Mouse (Mus musculus): Measurements from ENCODE around the gene Tmod3. TPM values are rescaled to one million over a fixed set of nuclear protein-coding genes. Genes with fewer than 3 reads are reported as not detected.
"Not testable (repeated sequence)": the region's sequence is repeated elsewhere in the genome, so short reads cannot be mapped to it uniquely, and the experiment has no call there.

Tmod3 gene
- polyA plus RNA-seq, 1 experiment, result 69.3 TPM

DNA sequence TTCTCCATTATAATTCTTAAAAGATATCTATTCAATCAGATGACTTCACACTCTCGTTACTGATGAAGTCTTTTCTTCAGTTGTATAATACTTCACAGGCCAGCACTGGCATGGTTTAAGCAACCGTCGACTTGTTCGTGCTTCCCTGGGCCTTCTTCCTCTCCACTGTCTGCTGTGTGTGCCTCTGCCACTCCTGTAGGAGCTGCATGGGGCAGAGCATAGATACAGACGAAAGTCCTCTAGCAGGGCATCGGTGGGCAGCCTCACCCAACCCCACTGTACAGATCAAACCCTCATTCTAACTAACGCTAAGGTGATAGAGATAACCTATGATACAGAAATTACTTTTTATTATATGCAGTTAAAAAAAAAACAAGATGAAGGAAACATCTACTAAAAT, 60.9 kb downstream of the Tmod3 start:
- Histone ChIP-seq H3K9ac (ENCODE audit: low read depth, poor library complexity, severe bottlenecking) (no peak overlapping the region), H3K9me3 (replicated peaks; ENCODE audit: control insufficient read depth, insufficient read depth, low read length, poor library complexity, severe bottlenecking) (no peaks in the 10 kb centered on the region), H3K4me3 (ENCODE audit: low read depth, low read length) (no peak overlapping the region), H3K4me1 (ENCODE audit: control insufficient read depth, insufficient read depth, low read length) (no peaks in the 10 kb centered on the region), H3K27me3 (ENCODE audit: control insufficient read depth, insufficient read depth, low read length, poor library complexity, severe bottlenecking) (no peaks in the 10 kb centered on the region), H3K27ac (ENCODE audit: insufficient read depth, low read length) (no peak overlapping the region), H3K36me3 (ENCODE audit: control insufficient read depth, insufficient read depth, low read length, poor library complexity, severe bottlenecking) (no peaks in the 10 kb centered on the region)
- TF ChIP-seq POLR2A (IDR thresholded peaks at IDR 0.05; ENCODE audit: insufficient read depth, low read length), result no peak
- no peak for TF ChIP-seq EP300 (IDR thresholded peaks at IDR 0.05; ENCODE audit: insufficient read depth, low read depth, low read length)
- no peak for TF ChIP-seq CTCF (IDR thresholded peaks at IDR 0.05; ENCODE audit: low read depth, low read length)

DNA sequence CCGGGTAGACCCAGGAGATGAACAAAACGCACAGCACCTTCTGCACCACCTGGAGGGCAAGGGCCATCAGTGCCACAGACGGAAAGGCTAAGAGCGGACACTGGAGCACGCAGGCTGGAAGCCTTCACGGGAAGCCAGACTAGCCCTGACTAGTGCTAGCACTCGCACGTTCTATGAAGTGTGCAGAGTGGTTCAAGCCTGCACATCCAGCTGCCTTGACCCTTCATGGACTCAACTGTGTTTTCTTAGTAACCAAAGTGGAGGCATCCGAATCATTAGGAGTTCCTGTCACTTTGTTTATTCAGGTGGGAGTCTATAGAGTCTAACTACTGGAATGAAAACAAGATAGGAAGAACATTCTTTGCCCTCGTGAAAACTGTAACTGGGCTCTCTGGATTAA, 63.5 kb downstream of the Tmod3 start:
- Histone ChIP-seq H3K9me3 (replicated peaks; ENCODE audit: control insufficient read depth, insufficient read depth, low read length, poor library complexity, severe bottlenecking) (no peaks in the 10 kb centered on the region), H3K4me1 (ENCODE audit: control insufficient read depth, insufficient read depth, low read length) (no peaks in the 10 kb centered on the region), H3K36me3 (ENCODE audit: control insufficient read depth, insufficient read depth, low read length, poor library complexity, severe bottlenecking) (no peaks in the 10 kb centered on the region), H3K27ac (ENCODE audit: insufficient read depth, low read length) (no peak overlapping the region), H3K27me3 (ENCODE audit: control insufficient read depth, insufficient read depth, low read length, poor library complexity, severe bottlenecking) (no peaks in the 10 kb centered on the region), H3K4me3 (ENCODE audit: low read depth, low read length) (no peak overlapping the region), H3K9ac (ENCODE audit: low read depth, poor library complexity, severe bottlenecking) (no peak overlapping the region)
- no peak for TF ChIP-seq POLR2A (IDR thresholded peaks at IDR 0.05; ENCODE audit: insufficient read depth, low read length)
- TF ChIP-seq EP300 (IDR thresholded peaks at IDR 0.05; ENCODE audit: insufficient read depth, low read depth, low read length), result no peak
- no peak for TF ChIP-seq CTCF (IDR thresholded peaks at IDR 0.05; ENCODE audit: low read depth, low read length)

GRCm38 (mm10) chr9:75494407-75495005, 65.0 kb downstream of the Tmod3 start:
- Histone ChIP-seq H3K9me3 (replicated peaks; ENCODE audit: control insufficient read depth, insufficient read depth, low read length, poor library complexity, severe bottlenecking) (no peaks in the 10 kb centered on the region), H3K9ac (ENCODE audit: low read depth, poor library complexity, severe bottlenecking) (no peak overlapping the region), H3K4me1 (ENCODE audit: control insufficient read depth, insufficient read depth, low read length) (no peaks in the 10 kb centered on the region), H3K4me3 (ENCODE audit: low read depth, low read length) (no peak overlapping the region), H3K27me3 (ENCODE audit: control insufficient read depth, insufficient read depth, low read length, poor library complexity, severe bottlenecking) (no peaks in the 10 kb centered on the region), H3K27ac (ENCODE audit: insufficient read depth, low read length) (no peak overlapping the region), H3K36me3 (ENCODE audit: control insufficient read depth, insufficient read depth, low read length, poor library complexity, severe bottlenecking) (no peaks in the 10 kb centered on the region)
- TF ChIP-seq POLR2A (IDR thresholded peaks at IDR 0.05; ENCODE audit: insufficient read depth, low read length) (no peak), CTCF (IDR thresholded peaks at IDR 0.05; ENCODE audit: low read depth, low read length) (no peak), EP300 (IDR thresholded peaks at IDR 0.05; ENCODE audit: insufficient read depth, low read depth, low read length) (no peak)

DNA sequence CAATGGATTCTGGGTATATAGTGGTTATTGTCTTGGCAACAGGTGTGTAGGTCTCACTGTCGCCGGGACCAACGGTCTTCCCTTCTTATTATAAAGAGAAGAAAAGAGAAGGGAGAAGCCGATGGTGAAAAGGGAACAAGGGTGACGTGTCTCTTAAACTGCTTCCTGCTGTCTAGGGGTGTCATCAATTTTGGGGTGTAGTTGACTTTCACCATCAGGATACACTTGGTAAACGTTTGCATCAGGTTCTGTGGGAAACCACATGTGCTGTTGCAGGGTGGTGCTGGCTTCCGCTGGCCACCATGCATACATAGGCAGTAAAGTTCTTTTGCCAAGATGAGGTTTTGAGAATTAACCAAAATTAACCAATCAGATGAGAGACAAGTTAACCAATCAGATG, 71.2 kb downstream of the Tmod3 start:
- H3K27ac ChIP-seq (ENCODE audit: insufficient read depth, low read length); H3K9me3 ChIP-seq (replicated peaks; ENCODE audit: control insufficient read depth, insufficient read depth, low read length, poor library complexity, severe bottlenecking); H3K27me3 ChIP-seq (ENCODE audit: control insufficient read depth, insufficient read depth, low read length, poor library complexity, severe bottlenecking); H3K9ac ChIP-seq (ENCODE audit: low read depth, poor library complexity, severe bottlenecking); H3K4me1 ChIP-seq (ENCODE audit: control insufficient read depth, insufficient read depth, low read length); H3K4me3 ChIP-seq (ENCODE audit: low read depth, low read length); H3K36me3 ChIP-seq (ENCODE audit: control insufficient read depth, insufficient read depth, low read length, poor library complexity, severe bottlenecking): not testable (repeated sequence)

DNA sequence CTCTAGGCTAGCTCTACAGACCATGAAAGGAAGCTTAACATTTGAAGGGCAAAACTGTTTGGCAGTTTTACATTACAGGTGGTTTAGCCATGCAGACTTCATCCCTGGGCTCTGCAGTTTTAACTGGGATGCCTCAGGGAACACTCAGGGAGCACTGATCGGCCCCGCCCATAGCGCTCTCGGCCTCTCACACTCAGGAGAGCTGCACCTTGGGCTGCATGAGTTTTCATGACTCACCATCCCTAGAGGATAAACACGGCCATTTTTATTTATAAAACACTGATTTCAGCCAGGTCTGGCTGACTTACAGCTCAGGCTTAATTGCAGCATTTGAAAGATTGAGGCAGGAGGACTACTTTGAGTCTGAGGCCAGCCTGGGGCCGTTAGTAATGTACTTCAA, 74.2 kb downstream of the Tmod3 start:
- no peak overlapping the region for H3K4me3 ChIP-seq (ENCODE audit: low read depth, low read length)
- H3K27ac ChIP-seq (ENCODE audit: insufficient read depth, low read length), result no peak overlapping the region
- no peaks in the 10 kb centered on the region for H3K4me1 ChIP-seq (ENCODE audit: control insufficient read depth, insufficient read depth, low read length)
- no peaks in the 10 kb centered on the region for H3K36me3 ChIP-seq (ENCODE audit: control insufficient read depth, insufficient read depth, low read length, poor library complexity, severe bottlenecking)
- no peak for TF ChIP-seq CTCF (IDR thresholded peaks at IDR 0.05; ENCODE audit: low read depth, low read length)
- TF ChIP-seq POLR2A (IDR thresholded peaks at IDR 0.05; ENCODE audit: insufficient read depth, low read length), result no peak
- TF ChIP-seq EP300 (IDR thresholded peaks at IDR 0.05; ENCODE audit: insufficient read depth, low read depth, low read length), result no peak
- no peaks in the 10 kb centered on the region; the same call in 1 of the 2 replicates for H3K9me3 ChIP-seq (replicated peaks; ENCODE audit: control insufficient read depth, insufficient read depth, low read length, poor library complexity, severe bottlenecking)
- H3K27me3 ChIP-seq (ENCODE audit: control insufficient read depth, insufficient read depth, low read length, poor library complexity, severe bottlenecking), result no peaks in the 10 kb centered on the region
- H3K9ac ChIP-seq (ENCODE audit: low read depth, poor library complexity, severe bottlenecking), result no peak overlapping the region

DNA sequence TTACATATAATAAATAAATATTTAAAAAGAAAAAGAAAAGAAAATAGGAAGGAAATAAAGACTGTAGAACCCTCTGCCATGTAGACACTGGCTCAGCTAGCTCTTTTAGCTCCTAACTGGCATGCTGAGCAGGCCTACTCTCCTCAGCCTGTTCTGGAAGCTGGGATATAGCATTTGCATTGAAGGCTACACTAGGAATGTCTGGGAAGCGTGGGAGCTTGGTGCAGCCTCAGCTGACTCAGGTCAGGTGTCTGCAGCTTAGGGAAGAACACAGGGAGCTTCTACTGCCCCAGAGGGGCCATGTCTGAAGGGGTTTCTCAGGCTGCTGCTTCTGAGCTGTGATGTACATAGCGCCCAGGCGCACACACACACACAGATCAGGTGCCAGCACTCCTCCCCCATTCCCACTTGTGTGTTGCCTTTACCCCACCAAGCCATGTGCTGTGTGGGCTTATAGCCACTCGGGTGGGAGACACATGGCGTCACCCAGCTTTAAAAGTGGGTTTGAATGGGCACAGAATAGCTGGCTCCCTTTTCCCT, 78.9 kb downstream of the Tmod3 start:
- no peaks in the 10 kb centered on the region for H3K36me3 ChIP-seq (ENCODE audit: control insufficient read depth, insufficient read depth, low read length, poor library complexity, severe bottlenecking)
- no peaks in the 10 kb centered on the region for H3K9me3 ChIP-seq (replicated peaks; ENCODE audit: control insufficient read depth, insufficient read depth, low read length, poor library complexity, severe bottlenecking)
- TF ChIP-seq CTCF (IDR thresholded peaks at IDR 0.05; ENCODE audit: low read depth, low read length), result no peak
- no peak overlapping the region for H3K27ac ChIP-seq (ENCODE audit: insufficient read depth, low read length)
- no peaks in the 10 kb centered on the region for H3K4me1 ChIP-seq (ENCODE audit: control insufficient read depth, insufficient read depth, low read length)
- no peaks in the 10 kb centered on the region for H3K27me3 ChIP-seq (ENCODE audit: control insufficient read depth, insufficient read depth, low read length, poor library complexity, severe bottlenecking)
- no peak overlapping the region for H3K9ac ChIP-seq (ENCODE audit: low read depth, poor library complexity, severe bottlenecking)
- no peak overlapping the region for H3K4me3 ChIP-seq (ENCODE audit: low read depth, low read length)
